Mouse (Mus musculus) liver, postnatal 0 days (tissue): Measurements from ENCODE around the gene Fbxo48.

Experiments used
- CTCF ChIP-seq: sonication (generic); IDR thresholded peaks from 2 replicates; pipeline ENCODE4 v1.5.1; 2016; ENCODE audit warnings: antibody characterized with exemption, low read depth
- EP300 ChIP-seq: IDR thresholded peaks from 2 replicates; pipeline ENCODE4 v1.6.1; 2016; ENCODE audit warnings: antibody characterized with exemption, low read depth, mild to moderate bottlenecking

GRCm38 (mm10) chr11:16972027-16972426 lies 20.9 kb downstream of the Fbxo48 start:
- TF ChIP-seq EP300 (no peak), CTCF (no peak)
